Mouse (Mus musculus) gastrocnemius, adult 2 months (tissue): ENCODE data around the gene Mgat4e. TPM values are rescaled to one million over a fixed set of nuclear protein-coding genes. Genes with fewer than 3 reads are reported as not detected.

Experiments used
- DNase-seq: peaks from one replicate; pipeline ENCODE4 v3.0.0; 2022
- H3K27ac ChIP-seq: fragments of 200-600 bp; 2 replicates; pipeline ENCODE4 v1.8.1; 2022; ENCODE audit warnings: mild to moderate bottlenecking
- H3K4me3 ChIP-seq: fragments of 200-600 bp; 2 replicates; pipeline ENCODE4 v1.8.1; 2022; ENCODE audit warnings: mild to moderate bottlenecking, moderate library complexity
- CTCF ChIP-seq: fragments of 200-600 bp; IDR thresholded peaks from 2 replicates; pipeline ENCODE4 v1.8.1; 2022; ENCODE audit warnings: antibody characterized with exemption, mild to moderate bottlenecking, moderate library complexity
- intact Hi-C: fragments of 180-260 bp; cut with DNase I; formaldehyde crosslinking; loops from one replicate; pipeline ENCODE4 v1.15.1; 2025
- long read RNA-seq, 2 experiments: library from polyadenylated mRNA; stranded (forward); transcript quantifications; one replicate each; pipeline ENCODE4 v2.0.0; 2021
- total RNA-seq, 2 experiments: library from RNA; stranded (reverse); gene quantifications; 2 replicates each; pipeline ENCODE4 v1.2.3; 2021

Gene Mgat4e
- not detected for total RNA-seq
- long read RNA-seq, experiment 1, result 0 reads
- long read RNA-seq, experiment 2, result 0 reads

DNA sequence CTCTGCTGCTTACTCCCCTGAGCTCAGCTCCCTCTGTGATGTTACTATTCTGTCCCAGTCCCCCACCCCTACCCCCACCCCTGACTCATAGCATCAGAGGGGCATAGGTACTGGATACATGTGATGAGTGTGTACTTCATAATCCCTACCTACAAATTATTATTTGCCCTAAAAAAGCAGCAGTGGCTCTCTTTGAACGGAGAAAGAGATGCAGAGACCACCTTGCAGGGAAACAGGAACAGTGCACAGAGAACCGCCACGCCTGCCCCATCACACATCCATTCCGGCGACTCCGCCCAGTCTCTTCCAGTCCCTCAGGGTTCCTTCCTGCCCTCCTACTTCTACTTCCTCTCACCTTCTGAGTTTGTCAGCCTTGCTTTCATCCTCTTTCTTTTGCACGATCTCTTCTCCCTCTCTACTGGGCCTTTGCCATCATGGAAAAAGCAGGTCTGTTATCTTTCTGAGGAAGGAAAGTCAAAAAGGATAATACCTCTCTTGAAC lies at the start of gene Mgat4e:
Gene Mgat4e (minus strand): TSS at position 51 of the 501 bp plus-strand sequence.
- no peak within 1 kb of the TSS for H3K4me3 ChIP-seq
- no peak for DNase-seq
- no peak within 1 kb of the TSS for H3K27ac ChIP-seq
- no peak for TF ChIP-seq CTCF
- intact Hi-C loops, result no loop called here

DNA sequence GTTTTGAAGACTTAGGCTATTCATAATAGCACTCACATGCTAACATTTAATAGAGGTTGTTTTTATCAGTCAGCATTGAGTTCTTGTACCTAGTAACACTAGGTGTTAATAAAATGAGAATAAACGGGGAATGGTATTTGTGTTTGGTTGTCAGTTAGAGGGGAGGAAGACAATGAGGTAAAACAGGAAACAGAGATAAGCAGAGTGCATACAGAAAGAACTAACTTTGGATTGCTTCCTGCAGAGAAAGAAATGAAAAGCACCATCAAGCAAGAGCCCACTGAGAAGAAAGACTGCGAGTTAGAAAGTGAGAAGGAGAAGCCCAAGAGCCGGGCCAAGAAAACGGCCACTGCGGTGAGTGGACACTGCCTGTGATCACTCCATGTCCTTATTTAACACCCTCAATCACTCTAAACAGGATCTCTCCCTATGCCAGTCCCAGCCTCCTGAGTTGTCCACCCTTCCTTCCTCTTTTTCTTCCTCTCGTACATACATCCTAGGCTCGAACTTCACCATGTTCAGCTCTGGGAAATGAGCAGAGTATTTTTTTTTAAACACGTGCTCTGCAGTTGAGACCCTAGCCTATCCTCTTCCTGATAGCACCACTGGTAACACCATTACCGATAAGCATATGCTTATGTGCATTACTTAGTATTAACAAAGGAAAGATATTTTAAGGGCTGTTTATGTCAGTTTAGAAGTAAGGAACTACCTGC lies 48.0 kb upstream of the Mgat4e start:
- no peak for TF ChIP-seq CTCF
- H3K4me3 ChIP-seq, result no peak overlapping the region
- no peak for DNase-seq
- H3K27ac ChIP-seq, result no peak overlapping the region
- intact Hi-C loops, result no loop called here

DNA sequence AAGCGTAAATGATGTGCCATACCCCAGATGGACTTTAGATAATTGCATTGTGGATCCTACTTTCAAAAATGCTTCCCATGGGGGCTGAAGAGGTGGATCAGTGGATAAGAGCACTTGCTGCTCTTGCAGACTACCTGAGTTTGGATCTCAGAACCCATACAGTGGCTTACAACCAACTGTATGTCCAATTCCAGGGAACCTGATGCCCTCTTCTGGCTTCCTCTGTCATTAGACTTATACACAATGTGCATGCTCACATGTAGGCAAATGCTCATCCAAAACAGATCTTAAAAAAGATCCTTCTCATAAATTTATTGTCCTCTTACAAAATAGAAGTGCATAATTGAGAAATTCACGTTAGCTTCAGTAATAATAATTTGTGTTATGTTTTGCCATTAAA lies 42.3 kb upstream of the Mgat4e start:
- intact Hi-C loops, result loop anchor here (5.0 kb wide), 1 partner anchor 74 kb away; no protein-coding TSS in a partner anchor
- peak; percentile 45 for TF ChIP-seq CTCF
- H3K4me3 ChIP-seq, result no peak overlapping the region
- no peak for DNase-seq
- no peak overlapping the region for H3K27ac ChIP-seq

DNA sequence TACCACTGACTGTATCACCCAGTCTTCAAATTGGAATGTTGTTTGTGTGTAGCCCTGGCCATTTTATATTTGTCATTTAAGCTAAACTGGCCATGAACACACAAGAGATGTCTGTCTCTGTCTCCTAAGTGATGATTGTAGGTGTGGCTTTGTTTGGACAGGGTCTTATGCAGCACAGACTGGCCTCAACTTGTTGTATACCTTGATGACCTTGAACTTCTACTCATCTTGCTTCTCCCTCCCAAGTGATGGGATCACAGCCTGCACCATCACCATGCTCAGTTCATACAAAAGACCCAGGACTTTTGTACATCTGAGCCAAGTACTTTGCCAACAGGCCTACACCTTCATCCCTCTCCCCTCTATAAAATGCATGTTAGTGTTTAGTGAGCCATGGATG lies 40.2 kb upstream of the Mgat4e start:
- Histone ChIP-seq H3K4me3 (no peak overlapping the region), H3K27ac (no peak overlapping the region)
- intact Hi-C loops, result loop anchor here (5.0 kb wide), 1 partner anchor 72 kb away; no protein-coding TSS in a partner anchor
- TF ChIP-seq CTCF, result no peak
- no peak for DNase-seq

DNA sequence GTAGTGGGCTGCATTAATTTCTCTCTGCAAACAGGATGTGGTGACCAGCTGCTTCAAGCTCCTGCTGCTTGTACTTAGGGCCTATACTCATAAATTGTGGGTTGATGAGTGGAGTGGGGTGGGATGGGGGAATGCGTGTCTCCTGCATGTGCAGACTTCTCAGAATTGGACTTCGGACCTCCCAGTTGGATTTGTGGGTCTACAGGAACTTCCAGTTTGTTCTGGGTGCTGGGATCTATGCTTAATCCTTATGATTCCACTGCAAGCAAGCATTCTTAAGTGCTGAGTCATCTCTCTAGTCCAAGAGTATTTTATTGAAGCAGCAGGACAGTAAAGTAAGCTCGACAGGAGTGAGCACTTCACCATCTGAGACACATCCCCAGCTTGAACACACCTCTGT lies 34.1 kb upstream of the Mgat4e start:
- DNase-seq, result no peak
- Histone ChIP-seq H3K27ac (no peak overlapping the region), H3K4me3 (no peak overlapping the region)
- TF ChIP-seq CTCF, result no peak
- intact Hi-C loops, result no loop called here

DNA sequence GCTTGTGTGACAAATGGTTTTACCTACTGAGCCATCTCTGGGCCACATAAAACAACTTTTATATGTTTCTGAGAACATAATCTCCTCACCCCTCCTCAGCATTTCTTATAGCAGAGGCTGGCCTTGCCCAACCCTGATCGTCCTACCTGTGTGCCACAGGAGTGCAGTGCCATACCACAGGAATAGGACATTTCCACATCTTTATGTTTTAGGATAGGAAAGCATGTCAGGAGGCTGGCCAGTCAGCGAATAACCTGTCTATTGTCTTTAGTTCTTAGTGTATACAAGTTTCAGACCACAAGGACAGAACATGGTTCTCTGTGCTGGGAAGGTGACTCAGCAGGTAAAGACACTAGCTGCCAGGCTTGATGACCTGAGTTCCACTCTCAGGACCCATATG lies 31.3 kb upstream of the Mgat4e start:
- TF ChIP-seq CTCF, result no peak

DNA sequence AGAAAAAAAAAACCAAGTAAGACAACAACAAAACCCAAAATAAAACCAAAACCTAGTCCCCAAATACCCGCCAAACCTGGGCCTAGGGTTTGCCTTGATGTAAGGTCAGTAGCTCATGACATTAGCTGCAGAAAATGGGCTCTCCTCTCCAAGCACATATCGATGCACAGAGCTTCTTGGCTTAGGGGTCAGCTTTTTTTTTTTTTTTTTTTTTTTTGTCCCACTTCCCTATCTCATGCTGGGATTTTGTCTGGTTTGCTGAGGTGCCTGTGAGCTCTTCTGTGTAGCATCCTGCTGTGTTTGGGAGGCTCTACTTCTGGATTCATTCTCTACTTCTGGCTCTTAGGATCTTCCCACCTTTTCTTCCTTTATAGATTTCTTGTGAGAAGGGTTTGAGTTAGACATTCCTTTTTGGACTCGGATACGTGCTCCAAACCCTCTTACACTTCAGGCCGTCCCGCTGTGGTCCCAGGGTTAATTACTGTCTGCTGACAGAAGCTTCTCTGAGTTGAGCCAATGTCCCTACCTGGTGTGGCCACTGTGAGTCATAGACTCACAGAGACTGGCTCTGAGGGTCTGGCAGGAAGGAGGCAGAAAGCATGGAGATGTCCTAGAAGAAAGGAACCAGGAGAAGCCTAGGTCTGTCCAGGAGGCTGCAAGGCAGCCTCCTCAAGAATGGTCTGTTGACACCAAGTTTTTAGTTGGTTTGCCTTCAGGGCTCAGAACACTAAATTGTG lies 28.1 kb upstream of the Mgat4e start:
- TF ChIP-seq CTCF, result no peak
- intact Hi-C loops, result no loop called here

More for the DNA sequence above, 31.3 kb upstream of the Mgat4e start:
- DNase-seq, result no peak
- intact Hi-C loops, result no loop called here
- Histone ChIP-seq H3K4me3 (no peak overlapping the region), H3K27ac (no peak overlapping the region)

DNA sequence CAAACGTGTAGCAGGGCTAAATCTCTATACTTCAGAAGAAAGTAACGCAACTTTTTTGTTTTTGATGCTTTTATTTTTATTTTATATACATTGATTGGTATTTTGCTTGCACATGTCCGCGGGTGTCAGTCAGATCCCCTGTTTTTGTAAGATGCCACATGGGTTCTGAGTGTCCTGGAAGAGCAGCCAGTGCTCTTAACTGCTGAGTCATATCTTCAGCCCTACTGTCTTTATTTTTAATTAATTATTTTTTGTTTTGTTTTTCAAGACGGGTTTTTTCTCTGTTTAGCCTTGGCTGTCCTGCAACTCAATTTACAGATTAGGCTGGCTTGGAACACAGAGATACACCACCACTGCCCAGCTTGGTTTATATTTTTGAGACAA lies 24.4 kb upstream of the Mgat4e start:
- no peak overlapping the region for H3K27ac ChIP-seq
- DNase-seq, result no peak
- intact Hi-C loops, result no loop called here
- no peak overlapping the region for H3K4me3 ChIP-seq
- no peak for TF ChIP-seq CTCF

More for the DNA sequence above, 28.1 kb upstream of the Mgat4e start:
- Histone ChIP-seq H3K4me3 (no peak overlapping the region), H3K27ac (no peak overlapping the region)
- DNase-seq, result no peak

DNA sequence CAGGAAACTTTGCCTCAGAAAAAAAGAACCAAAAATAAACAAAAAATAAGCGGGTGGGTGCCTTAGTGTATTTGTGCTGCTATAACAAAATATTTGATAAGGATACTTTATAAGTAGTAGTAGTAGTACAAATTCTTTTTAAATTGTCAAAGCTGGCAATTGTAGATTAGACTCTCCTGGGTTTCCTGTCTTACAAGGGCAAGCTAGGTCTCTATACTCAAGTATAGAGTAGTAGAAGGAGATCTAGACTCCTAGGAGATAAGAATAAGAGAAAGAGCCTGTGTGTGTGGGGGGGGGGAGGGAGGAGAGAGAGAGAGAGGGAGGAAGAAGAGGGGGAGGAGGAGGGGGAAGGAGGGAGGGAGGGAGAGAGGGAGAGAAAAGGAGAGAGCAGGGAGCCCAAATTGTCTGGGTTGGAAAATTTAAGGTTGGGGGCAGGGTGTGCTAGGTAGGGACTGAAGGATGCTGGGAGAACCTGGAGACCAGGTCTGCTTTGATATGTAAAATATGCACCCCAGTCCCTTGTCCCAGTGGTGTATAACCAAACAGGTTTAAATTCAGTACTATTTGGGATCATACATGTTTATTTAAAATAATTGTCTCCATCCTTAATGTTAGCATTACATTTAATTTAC lies 23.9 kb upstream of the Mgat4e start:
- intact Hi-C loops, result no loop called here
- H3K4me3 ChIP-seq, result no peak overlapping the region
- DNase-seq, result no peak
- H3K27ac ChIP-seq, result no peak overlapping the region
- TF ChIP-seq CTCF, result no peak

DNA sequence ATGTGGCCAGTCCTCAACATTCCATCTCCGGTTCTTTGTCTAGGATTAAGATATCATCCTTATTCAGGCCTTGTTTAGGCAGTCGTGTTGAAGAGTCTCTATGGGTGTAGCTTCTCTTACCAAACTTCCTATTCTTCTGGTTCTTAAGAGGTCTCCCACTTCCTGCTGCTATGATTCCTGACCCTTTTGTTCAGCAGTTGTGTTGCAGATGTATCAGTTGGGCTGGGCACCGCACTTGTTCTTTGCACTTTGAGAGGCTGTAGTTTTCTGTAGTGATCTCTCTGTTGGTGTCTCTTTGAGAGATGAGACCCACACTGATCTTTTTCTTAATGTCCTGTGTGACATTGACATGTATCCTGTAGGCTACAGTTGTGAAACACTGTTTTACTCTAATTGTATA lies 21.1 kb upstream of the Mgat4e start:
- Histone ChIP-seq H3K27ac (no peak overlapping the region), H3K4me3 (no peak overlapping the region)
- no peak for TF ChIP-seq CTCF
- intact Hi-C loops, result no loop called here
- DNase-seq, result no peak

DNA sequence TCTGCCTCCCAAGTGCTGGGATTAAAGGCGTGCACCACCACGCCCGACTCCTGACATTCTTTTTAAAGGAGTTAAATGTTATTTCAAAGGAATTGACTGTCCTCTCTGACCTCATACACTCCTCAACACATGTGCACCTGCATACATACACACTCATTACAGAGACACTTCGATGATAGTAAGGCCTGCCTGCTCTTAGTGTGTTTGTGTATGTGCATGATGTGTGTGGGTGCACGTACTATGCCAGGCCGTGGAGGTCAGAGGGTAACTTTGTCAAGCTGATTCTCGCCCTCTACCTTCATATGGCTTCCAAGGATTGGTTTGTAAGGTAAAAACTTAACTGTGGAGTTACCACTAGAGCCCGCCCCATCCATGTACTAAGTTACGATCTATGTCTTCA lies 20.7 kb upstream of the Mgat4e start:
- intact Hi-C loops, result no loop called here
- DNase-seq, result no peak
- Histone ChIP-seq H3K27ac (no peak overlapping the region), H3K4me3 (no peak overlapping the region)
- TF ChIP-seq CTCF, result no peak

DNA sequence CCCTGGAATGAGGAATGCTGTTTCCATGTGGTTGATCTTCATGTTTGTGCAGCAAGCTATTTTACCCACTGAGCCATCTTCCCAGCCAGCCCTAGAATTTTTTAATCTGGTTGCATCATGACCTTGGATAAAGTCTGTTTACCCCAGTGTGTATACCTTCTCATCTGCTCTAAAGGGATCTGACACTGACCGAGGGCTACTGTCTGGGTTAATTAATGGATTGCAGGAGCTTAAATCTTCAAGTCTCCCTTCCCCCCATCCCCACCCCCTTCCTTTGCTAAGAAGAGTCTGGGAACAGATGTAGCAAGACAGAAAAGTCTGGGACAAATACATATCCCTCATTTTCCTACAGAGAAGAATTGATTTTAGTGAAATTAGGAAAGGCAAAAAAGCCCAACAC lies 18.0 kb upstream of the Mgat4e start:
- DNase-seq, result no peak
- Histone ChIP-seq H3K27ac (no peak overlapping the region), H3K4me3 (no peak overlapping the region)
- no peak for TF ChIP-seq CTCF
- intact Hi-C loops, result no loop called here

DNA sequence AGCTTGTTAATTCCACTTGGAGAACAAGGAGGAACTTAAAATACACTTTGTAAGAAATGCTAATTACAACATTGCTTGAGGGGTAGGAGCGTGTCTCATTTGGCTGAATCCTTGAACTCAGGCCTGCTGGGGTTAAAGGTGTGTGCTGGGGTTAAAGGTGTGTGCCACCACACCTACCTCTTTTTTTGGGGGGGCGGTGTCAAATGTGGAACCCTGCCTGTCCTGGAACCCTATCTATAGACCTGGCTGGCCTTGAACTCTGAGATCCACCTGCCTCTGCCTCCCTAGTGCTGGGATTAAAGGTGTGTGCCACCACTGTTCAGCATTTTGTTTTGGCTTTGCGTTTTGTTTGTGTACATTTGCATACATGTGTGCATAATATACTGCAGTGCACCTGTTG lies 14.2 kb upstream of the Mgat4e start:
- no peak for DNase-seq
- Histone ChIP-seq H3K27ac (no peak overlapping the region), H3K4me3 (no peak overlapping the region)
- intact Hi-C loops, result no loop called here
- no peak for TF ChIP-seq CTCF
